Mouse (Mus musculus): ENCODE measurements around the gene Igfbpl1.

DNA sequence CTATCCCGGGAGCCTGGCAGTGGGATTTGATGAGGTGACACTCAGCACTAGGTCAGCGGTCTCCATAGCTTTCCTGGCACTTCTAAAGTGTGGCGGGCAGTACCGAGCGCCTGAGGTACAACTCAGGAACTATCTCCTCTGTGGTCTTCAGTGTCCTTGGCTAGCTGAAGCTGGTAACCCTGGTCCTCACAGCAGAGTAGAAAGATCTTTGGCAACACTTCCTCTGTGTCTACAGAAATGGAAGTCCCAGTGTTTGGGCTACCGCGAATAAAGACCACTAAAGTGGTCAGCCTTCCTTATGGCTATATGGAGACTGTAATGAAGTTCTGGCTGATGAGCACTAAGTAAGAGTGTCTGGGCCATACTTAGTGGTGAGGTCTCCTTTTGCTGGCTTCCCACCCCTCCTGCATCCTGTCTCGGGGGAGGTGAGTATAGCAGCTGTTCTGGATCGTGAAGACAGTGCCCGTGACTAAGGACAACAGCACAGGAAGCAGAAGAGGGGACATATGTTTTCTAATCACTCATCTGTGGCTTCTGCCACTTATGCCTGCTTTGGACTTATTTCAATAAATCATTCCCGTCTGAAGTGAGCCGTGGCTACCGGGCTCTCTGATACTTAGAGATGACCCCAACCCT lies 38.2 kb downstream of the Igfbpl1 start:
- no peak for TF ChIP-seq CTCF (IDR thresholded peaks at IDR 0.05; ENCODE audit: borderline replicate concordance, insufficient read depth, low read depth, low read length)
- TF ChIP-seq POLR2A (IDR thresholded peaks at IDR 0.05; ENCODE audit: borderline replicate concordance, insufficient read depth, low read length): no peak

Data from cerebellum, adult 2 months (tissue).